Mouse (Mus musculus) bone marrow macrophage, adult 2 months (primary cell): Measurements from ENCODE around the gene Fzd5.

Experiments used
- CTCF ChIP-seq: IDR thresholded peaks from 2 replicates; pipeline ENCODE4 v1.5.1; 2012; ENCODE audit warnings: low read depth, mild to moderate bottlenecking, low read length, moderate library complexity
- POLR2A ChIP-seq: IDR thresholded peaks from 2 replicates; pipeline ENCODE4 v1.6.1; 2012; ENCODE audit warnings: mild to moderate bottlenecking, low read depth, low read length, borderline replicate concordance

GRCm38 (mm10) chr1:64701780-64702179 is 35.8 kb downstream of the Fzd5 start:
- no peak for TF ChIP-seq POLR2A
- no peak for TF ChIP-seq CTCF
